Mouse (Mus musculus) MEL (cell line): ENCODE results near the gene Zfp512. TPM values are rescaled to one million over a fixed set of nuclear protein-coding genes. Genes with fewer than 3 reads are reported as not detected.
A peak's percentile ranks its signal among the peaks of the same experiment; 100 is the strongest.

Experiments
- DNase-seq: peaks from one replicate; pipeline ENCODE4 v3.0.0; 2011; ENCODE audit warnings: low read depth, low spot score
- H3K27ac ChIP-seq: 2 replicates; pipeline ENCODE4 v1.5.1; 2012; ENCODE audit warnings: low read depth, mild to moderate bottlenecking, control low read depth, low read length, moderate library complexity; ENCODE audit not compliant: control insufficient read depth
- H3K27me3 ChIP-seq, 2 experiments: fragments of 150-350 bp in 1 of 2; sonication (generic) in 1 of 2; 2 replicates each; pipeline ENCODE4 v1.6.1; 2012; ENCODE audit warnings: low read length in 2 of 2, mild to moderate bottlenecking in 2 of 2, improper control_type of control experiment in 1 of 2, moderate library complexity in 1 of 2; ENCODE audit not compliant: insufficient read depth in 2 of 2, control insufficient read depth in 1 of 2
- H3K36me3 ChIP-seq, 2 experiments: 2 replicates each; pipeline ENCODE4 v1.6.1; 2012 to 2014; ENCODE audit warnings: low read length in 2 of 2, improper control_type of control experiment in 1 of 2, inconsistent platforms in 1 of 2, mild to moderate bottlenecking in 1 of 2; ENCODE audit not compliant: insufficient read depth in 2 of 2, control insufficient read depth in 1 of 2
- H3K4me1 ChIP-seq, 2 experiments: fragments of 150-350 bp in 1 of 2; sonication (generic) in 1 of 2; 2 replicates each; pipeline ENCODE4 v1.6.1; 2012; ENCODE audit warnings: low read length in 2 of 2, improper control_type of control experiment in 1 of 2, mild to moderate bottlenecking in 1 of 2; ENCODE audit not compliant: insufficient read depth in 2 of 2, control insufficient read depth in 1 of 2
- H3K4me3 ChIP-seq, 2 experiments: fragments of 150-350 bp in 1 of 2; sonication (generic) in 1 of 2; 2 replicates each; pipeline ENCODE4 v1.5.1; 2012; ENCODE audit warnings: low read depth in 2 of 2, low read length in 2 of 2, mild to moderate bottlenecking in 2 of 2, moderate library complexity in 2 of 2, control low read depth in 1 of 2, improper control_type of control experiment in 1 of 2; ENCODE audit not compliant: control insufficient read depth in 1 of 2, insufficient read depth in 1 of 2
- H3K79me2 ChIP-seq: 2 replicates; pipeline ENCODE4 v1.6.1; 2012; ENCODE audit warnings: mild to moderate bottlenecking, low read length, moderate library complexity; ENCODE audit not compliant: control insufficient read depth, poor library complexity, insufficient read depth
- H3K9ac ChIP-seq: 2 replicates; pipeline ENCODE4 v1.6.1; 2012; ENCODE audit warnings: low read depth, mild to moderate bottlenecking, control low read depth, low read length, moderate library complexity; ENCODE audit not compliant: control insufficient read depth, poor library complexity, severe bottlenecking
- H3K9me3 ChIP-seq: fragments of 150-350 bp; sonication (generic); replicated peaks from 2 replicates; pipeline ENCODE4 v1.6.1; 2012; ENCODE audit warnings: mild to moderate bottlenecking, low read length, improper control_type of control experiment, moderate library complexity; ENCODE audit not compliant: insufficient read depth
- CHD1 ChIP-seq: IDR thresholded peaks from 2 replicates; pipeline ENCODE4 v1.6.1; 2012; ENCODE audit warnings: low read depth, mild to moderate bottlenecking, inconsistent platforms, low read length, improper control_type of control experiment
- ELF1 ChIP-seq: IDR thresholded peaks from 2 replicates; pipeline ENCODE4 v1.6.1; 2014; ENCODE audit warnings: low read depth, mild to moderate bottlenecking, inconsistent platforms, low read length, improper control_type of control experiment, moderate library complexity
- EP300 ChIP-seq, 2 experiments: IDR thresholded peaks; 2 replicates each; pipeline ENCODE4 v1.6.1; 2011; ENCODE audit warnings: improper control_type of control experiment in 2 of 2, low read length in 2 of 2, low read depth in 1 of 2, mild to moderate bottlenecking in 1 of 2
- ETS1 ChIP-seq: IDR thresholded peaks from 2 replicates; pipeline ENCODE4 v1.6.1; 2012; ENCODE audit warnings: low read depth, mild to moderate bottlenecking, inconsistent platforms, low read length, improper control_type of control experiment, moderate library complexity
- GATA1 ChIP-seq: IDR thresholded peaks from 2 replicates; pipeline ENCODE4 v1.6.1; 2011; ENCODE audit warnings: low read depth, low read length, improper control_type of control experiment
- HCFC1 ChIP-seq: IDR thresholded peaks from 2 replicates; pipeline ENCODE4 v1.6.1; 2012; ENCODE audit warnings: low read depth, mild to moderate bottlenecking, inconsistent platforms, low read length, improper control_type of control experiment, moderate library complexity
- MAX ChIP-seq: IDR thresholded peaks from 2 replicates; pipeline ENCODE4 v1.6.1; 2011; ENCODE audit warnings: low read length, improper control_type of control experiment
- MAZ ChIP-seq: IDR thresholded peaks from 2 replicates; pipeline ENCODE4 v1.6.1; 2012; ENCODE audit warnings: low read depth, mild to moderate bottlenecking, inconsistent platforms, low read length, improper control_type of control experiment
- MYB ChIP-seq: IDR thresholded peaks from 2 replicates; pipeline ENCODE4 v1.6.1; 2011; ENCODE audit warnings: mild to moderate bottlenecking, low read depth, low read length, improper control_type of control experiment
- MYC ChIP-seq: IDR thresholded peaks from 2 replicates; pipeline ENCODE4 v1.6.1; 2011; ENCODE audit warnings: low read depth, mild to moderate bottlenecking, low read length, improper control_type of control experiment, moderate library complexity
- NELFE ChIP-seq: IDR thresholded peaks from 2 replicates; pipeline ENCODE4 v1.6.1; 2011; ENCODE audit warnings: low read depth, low read length, improper control_type of control experiment
- NRF1 ChIP-seq: IDR thresholded peaks from 2 replicates; pipeline ENCODE4 v1.6.1; 2014; ENCODE audit warnings: low read depth, mild to moderate bottlenecking, inconsistent platforms, low read length, improper control_type of control experiment, moderate library complexity; ENCODE audit not compliant: poor library complexity, insufficient read depth, severe bottlenecking
- POLR2A ChIP-seq, 2 experiments: IDR thresholded peaks; 2 replicates each; pipeline ENCODE4 v1.6.1; 2011 to 2012; ENCODE audit warnings: low read length in 2 of 2, mild to moderate bottlenecking in 2 of 2, control low read depth in 1 of 2, improper control_type of control experiment in 1 of 2, low read depth in 1 of 2, moderate library complexity in 1 of 2; ENCODE audit not compliant: control insufficient read depth in 1 of 2, insufficient read depth in 1 of 2, poor library complexity in 1 of 2
- POLR2AphosphoS2 ChIP-seq: IDR thresholded peaks from 2 replicates; pipeline ENCODE4 v1.6.1; 2011; ENCODE audit warnings: low read length, improper control_type of control experiment
- POLR2AphosphoS5 ChIP-seq: IDR thresholded peaks from 2 replicates; pipeline ENCODE4 v1.6.1; 2012; ENCODE audit warnings: low read depth, borderline replicate concordance, mild to moderate bottlenecking, inconsistent platforms, low read length, moderate library complexity, mixed read lengths
- RCOR1 ChIP-seq: IDR thresholded peaks from 2 replicates; pipeline ENCODE4 v1.6.1; 2012; ENCODE audit warnings: low read depth, mild to moderate bottlenecking, inconsistent platforms, low read length, improper control_type of control experiment
- SIN3A ChIP-seq: IDR thresholded peaks from 2 replicates; pipeline ENCODE4 v1.6.1; 2012; ENCODE audit warnings: low read length, improper control_type of control experiment, inconsistent platforms
- SMC3 ChIP-seq: IDR thresholded peaks from 2 replicates; pipeline ENCODE4 v1.6.1; 2011; ENCODE audit warnings: low read depth, low read length, improper control_type of control experiment
- TCF12 ChIP-seq: IDR thresholded peaks from 2 replicates; pipeline ENCODE4 v1.6.1; 2014; ENCODE audit warnings: low read depth, mild to moderate bottlenecking, inconsistent platforms, low read length, improper control_type of control experiment, moderate library complexity
- UBTF ChIP-seq: IDR thresholded peaks from 2 replicates; pipeline ENCODE4 v1.6.1; 2012; ENCODE audit warnings: low read depth, mild to moderate bottlenecking, inconsistent platforms, low read length, improper control_type of control experiment, moderate library complexity, borderline replicate concordance; ENCODE audit not compliant: insufficient read depth
- ZMIZ1 ChIP-seq: IDR thresholded peaks from 2 replicates; pipeline ENCODE4 v1.6.1; 2012; ENCODE audit warnings: low read depth, mild to moderate bottlenecking, inconsistent platforms, low read length, improper control_type of control experiment, moderate library complexity
- ZNF384 ChIP-seq: IDR thresholded peaks from 2 replicates; pipeline ENCODE4 v1.6.1; 2012; ENCODE audit warnings: low read depth, mild to moderate bottlenecking, inconsistent platforms, low read length, improper control_type of control experiment
- polyA plus RNA-seq, 2 experiments: library from polyadenylated mRNA; stranded (reverse) in 1 of 2; unstranded in 1 of 2; fragments of >175 nt in 1 of 2; fragments of >200 nt in 1 of 2; gene quantifications; 2 replicates each; pipeline versions ENCODE4 v1.2.1 to v1.2.4; 2012; ENCODE audit warnings: low replicate concordance in 2 of 2, low read depth in 1 of 2; ENCODE audit not compliant: insufficient read length in 2 of 2, insufficient read depth in 1 of 2, missing spikeins in 1 of 2
- total RNA-seq: library from RNA; depleted of rRNA; stranded (reverse); fragments of 300-350 nt; gene quantifications from 2 replicates; pipeline ENCODE4 v1.2.3, GENCODE M21; 2012

Zfp512 gene
- total and polyA plus RNA-seq, 3 experiments = 36.6 to 47.0 TPM; not detected in 1

GRCm38 (mm10) chr5:31512481-31512880 is 60.2 kb downstream of the Zfp512 start:
- no peaks in the 10 kb centered on the region for H3K79me2 ChIP-seq
- peaks cover 8 to 15% of the 10 kb centered on the region in 2 experiments for H3K36me3 ChIP-seq
- no peak overlapping the region for H3K4me3 ChIP-seq
- TF ChIP-seq ZMIZ1 (no peak), ZNF384 (no peak), RCOR1 (peak; percentile 62), POLR2AphosphoS2 (no peak), SIN3A (0 out of 2 replicates have a peak, but pooled peaks have one; percentile 44), HCFC1 (peak; percentile 38; the same call in 1 of the 2 replicates), TCF12 (0 out of 2 replicates have a peak, but pooled peaks have one; percentile 6), SMC3 (0 out of 2 replicates have a peak, but pooled peaks have one; percentile 11), GATA1 (0 out of 2 replicates have a peak, but pooled peaks have one; percentile 4), ELF1 (no peak), UBTF (0 out of 2 replicates have a peak, but pooled peaks have one; percentile 57), POLR2A (IDR thresholded peaks at IDR 0.05; ENCODE audit: control insufficient read depth in 1 of 2, insufficient read depth in 1 of 2, low read depth in 1 of 2, low read length in 2 of 2, poor library complexity in 1 of 2) (peak in 1 of 2 experiments; percentile 44; a peak in 1 of 4 replicates), MYB (no peak), MYC (peak; percentile 49; the same call in 1 of the 2 replicates), EP300 (IDR thresholded peaks at IDR 0.05; ENCODE audit: low read depth in 1 of 2, low read length in 2 of 2) (peak; percentile 4 to 71; a peak in 2 of 4 replicates)
- H3K27me3 ChIP-seq = no peaks in the 10 kb centered on the region
- H3K9ac ChIP-seq = no peak overlapping the region
- no peaks in the 10 kb centered on the region for H3K9me3 ChIP-seq
- peak; percentile 95 for DNase-seq
- peak overlapping the region; percentile 51 for H3K27ac ChIP-seq
- H3K4me1 ChIP-seq = peaks cover 5 to 12% of the 10 kb centered on the region in 2 experiments

GRCm38 (mm10) chr5:31520556-31520955 is 68.3 kb downstream of the Zfp512 start:
- no peak for DNase-seq
- H3K4me3 ChIP-seq = no peak overlapping the region
- no peaks in the 10 kb centered on the region for H3K27me3 ChIP-seq
- H3K36me3 ChIP-seq = peaks cover under 1 to 8% of the 10 kb centered on the region in 2 experiments
- H3K27ac ChIP-seq = no peak overlapping the region
- H3K9me3 ChIP-seq = no peaks in the 10 kb centered on the region
- H3K4me1 ChIP-seq = peaks cover 0 to 2% of the 10 kb centered on the region in 2 experiments; a peak in 2 of 4 replicates
- H3K9ac ChIP-seq = no peak overlapping the region
- no peak for TF ChIP-seq CHD1
- TF ChIP-seq MAZ = no peak
- TF ChIP-seq ETS1 = no peak
- no peak for TF ChIP-seq NELFE
- no peak for TF ChIP-seq POLR2AphosphoS5
- no peak for TF ChIP-seq NRF1
- TF ChIP-seq EP300 (IDR thresholded peaks at IDR 0.05; ENCODE audit: low read depth in 1 of 2, low read length in 2 of 2) = no peak
- TF ChIP-seq HCFC1 = no peak
- TF ChIP-seq MAX = no peak
- no peaks in the 10 kb centered on the region; the same call in 1 of the 2 replicates for H3K79me2 ChIP-seq
